In genomic region chr9:47803531-47804105, GRCm38 (mm10) we compare ENCODE assay signal across 16 mouse cellular contexts.
DNase-seq lines count a peak whose midpoint lies in the region; ATAC-seq and TF ChIP-seq lines count a peak whose summit lies in the region.
"Had no signal": no experiment of that assay in that cellular context is flagged by ENCODE, and none has a peak within 500 bp of the region (broad histone marks: within the 10 kb centered on the region; RNA-seq: fewer than 3 reads in every experiment).

No protein-coding gene starts in this region.

- H3K36me3 ChIP-seq in heart, embryonic 11.5 days (ENCODE audit: control insufficient read depth, insufficient read depth, low read length) = no peaks in the 10 kb centered on the region
- H3K36me3 ChIP-seq in midbrain, embryonic 15.5 days (replicated peaks) = 0 out of 2 replicates have a peak, but pooled peaks cover 7% of the 10 kb centered on the region
- H3K36me3 ChIP-seq in liver, embryonic 11.5 days (ENCODE audit: control insufficient read depth, insufficient read depth, low read length) = no peaks in the 10 kb centered on the region
- H3K36me3 ChIP-seq: lung, embryonic 15.5 days had no signal

- H3K9ac ChIP-seq in heart, embryonic 11.5 days (ENCODE audit: low read depth, low read length) = no peak overlapping the region
- no peak overlapping the region for H3K9ac ChIP-seq in midbrain, embryonic 15.5 days
- H3K9ac ChIP-seq in liver, embryonic 11.5 days (ENCODE audit: low read depth, low read length) = no peak overlapping the region
- H3K9ac ChIP-seq: lung, embryonic 15.5 days had no signal

- no peak for TF ChIP-seq CTCF in cerebellum, adult 2 months (IDR thresholded peaks at IDR 0.05; ENCODE audit: borderline replicate concordance, insufficient read depth, low read depth, low read length)

- no peak for DNase-seq in heart, adult 8-10 months (ENCODE audit: low spot score)
- DNase-seq in Muller cell, postnatal 12 days (ENCODE audit: inconsistent ontology term) = peak; percentile 24
- peak; percentile 23 for DNase-seq in forelimb bud, embryonic 11.5 days (ENCODE audit: low read depth, low spot score)
- DNase-seq in cerebellum, adult 2 months = no peak
- DNase-seq in kidney, postnatal 14 days = no peak
- no peak for DNase-seq in liver, embryonic 11.5 days (ENCODE audit: low spot score)
- DNase-seq: adrenal gland, postnatal 36 days; B cell, adult 2 months; cerebellum, postnatal 10 days; gastrocnemius, postnatal 14 days; kidney, adult 11 months; layer of hippocampus, postnatal 36 days had no signal

- peak overlapping the region; percentile 40; the same call in 1 of the 2 replicates for H3K4me2 ChIP-seq in heart, embryonic 11.5 days
- no peak overlapping the region for H3K4me2 ChIP-seq in midbrain, embryonic 15.5 days
- no peak overlapping the region for H3K4me2 ChIP-seq in liver, embryonic 11.5 days
- H3K4me2 ChIP-seq: lung, embryonic 15.5 days had no signal

- H3K4me1 ChIP-seq in heart, embryonic 11.5 days (ENCODE audit: control insufficient read depth, insufficient read depth, low read length) = peaks cover 10% of the 10 kb centered on the region; the same call in 1 of the 2 replicates
- peaks cover 20% of the 10 kb centered on the region for H3K4me1 ChIP-seq in midbrain, embryonic 15.5 days
- no peaks in the 10 kb centered on the region for H3K4me1 ChIP-seq in cerebellum, adult 2 months (ENCODE audit: control insufficient read depth, insufficient read depth, low read length)
- H3K4me1 ChIP-seq in liver, embryonic 11.5 days (replicated peaks; ENCODE audit: control insufficient read depth, insufficient read depth, low read length) = no peaks in the 10 kb centered on the region
- H3K4me1 ChIP-seq: lung, embryonic 15.5 days had no signal

- WGBS in heart, embryonic 11.5 days (ENCODE audit: insufficient replicate concordance) = 32% methylated on average over 13 of the region's 13 CpGs
- WGBS in midbrain, embryonic 15.5 days = 36% methylated on average over 13 of the region's 13 CpGs
- WGBS in cerebellum, adult 2 months = 74% methylated on average over 13 of the region's 13 CpGs
- 62% methylated on average over 13 of the region's 13 CpGs for WGBS in liver, embryonic 11.5 days

- no peak for TF ChIP-seq POLR2A in cerebellum, adult 2 months (IDR thresholded peaks at IDR 0.05; ENCODE audit: borderline replicate concordance, insufficient read depth, low read length)

- H3K9me3 ChIP-seq in heart, embryonic 11.5 days (replicated peaks; ENCODE audit: control insufficient read depth, low read length) = no peaks in the 10 kb centered on the region
- H3K9me3 ChIP-seq in midbrain, embryonic 15.5 days = no peaks in the 10 kb centered on the region
- no peaks in the 10 kb centered on the region for H3K9me3 ChIP-seq in liver, embryonic 11.5 days (ENCODE audit: control insufficient read depth, low read length)
- H3K9me3 ChIP-seq: lung, embryonic 15.5 days had no signal

- no peak for ATAC-seq in heart, embryonic 11.5 days (replicated peaks; ENCODE audit: insufficient number of reproducible peaks, low FRiP score, low TSS enrichment)
- ATAC-seq in midbrain, embryonic 15.5 days (replicated peaks) = no peak
- ATAC-seq in liver, embryonic 11.5 days (replicated peaks; ENCODE audit: low FRiP score) = no peak
- ATAC-seq: Patski had no signal

- H3K27ac ChIP-seq in heart, embryonic 11.5 days (ENCODE audit: low read depth, low read length) = peak overlapping the region; percentile 37; the same call in 1 of the 2 replicates
- H3K27ac ChIP-seq in midbrain, embryonic 15.5 days = peak overlapping the region; percentile 57; the same call in 1 of the 2 replicates
- no peak overlapping the region for H3K27ac ChIP-seq in cerebellum, adult 2 months (ENCODE audit: insufficient read depth, low read length)
- no peak overlapping the region for H3K27ac ChIP-seq in liver, embryonic 11.5 days (ENCODE audit: low read depth, low read length)
- H3K27ac ChIP-seq: lung, embryonic 15.5 days had no signal

- no peaks in the 10 kb centered on the region for H3K27me3 ChIP-seq in heart, embryonic 11.5 days (ENCODE audit: control insufficient read depth, insufficient read depth, low read length)
- H3K27me3 ChIP-seq in midbrain, embryonic 15.5 days (replicated peaks) = no peaks in the 10 kb centered on the region
- H3K27me3 ChIP-seq in cerebellum, adult 2 months (ENCODE audit: control insufficient read depth, insufficient read depth, low read length) = no peaks in the 10 kb centered on the region
- no peaks in the 10 kb centered on the region for H3K27me3 ChIP-seq in liver, embryonic 11.5 days (replicated peaks; ENCODE audit: control insufficient read depth, insufficient read depth, low read length)
- H3K27me3 ChIP-seq: lung, embryonic 15.5 days; Patski had no signal

- no peak overlapping the region for H3K4me3 ChIP-seq in heart, embryonic 11.5 days (ENCODE audit: low read depth, low read length)
- no peak overlapping the region for H3K4me3 ChIP-seq in midbrain, embryonic 15.5 days
- H3K4me3 ChIP-seq in cerebellum, adult 2 months (replicated peaks; ENCODE audit: insufficient read depth, low read depth, low read length) = no peak overlapping the region
- no peak overlapping the region for H3K4me3 ChIP-seq in liver, embryonic 11.5 days (ENCODE audit: low read depth, low read length)
- H3K4me3 ChIP-seq: lung, embryonic 15.5 days had no signal

Comparison
In these comparisons a context has a peak if more than half of its experiments do, and no peak if none do; other contexts are left out.
1. H3K27ac ChIP-seq: peak in heart, embryonic 11.5 days (single experiment) and midbrain, embryonic 15.5 days (single experiment); none in cerebellum, adult 2 months (single experiment) and liver, embryonic 11.5 days (single experiment).
2. DNase-seq: peak in Muller cell, postnatal 12 days (single experiment) and forelimb bud, embryonic 11.5 days (single experiment); none in heart, adult 8-10 months (single experiment), cerebellum, adult 2 months (0 of 2), kidney, postnatal 14 days (single experiment) and liver, embryonic 11.5 days (single experiment).